Mouse (Mus musculus) stomach, embryonic 15.5 days (tissue): Measurements from ENCODE around the gene Gm973. TPM values are rescaled to one million over a fixed set of nuclear protein-coding genes. Genes with fewer than 3 reads are reported as not detected.

Source experiments
- ATAC-seq: fragments of 200-750 bp; cut with Nextera tagmentation; 2 replicates; pipeline ENCODE4 v1.8.0; 2017; ENCODE audit warnings: low read depth, moderate number of reproducible peaks, moderate TSS enrichment; ENCODE audit not compliant: insufficient read depth, low FRiP score
- H3K27ac ChIP-seq: fragments of 300-500 bp; sonication (generic); 2 replicates; pipeline ENCODE4 v1.5.1; 2015; ENCODE audit warnings: mild to moderate bottlenecking, inconsistent platforms
- H3K27me3 ChIP-seq: fragments of 300-500 bp; sonication (generic); replicated peaks from 2 replicates; pipeline ENCODE4 v1.6.1; 2015; ENCODE audit warnings: inconsistent platforms
- H3K36me3 ChIP-seq: fragments of 300-500 bp; sonication (generic); 2 replicates; pipeline ENCODE4 v1.6.1; 2015; ENCODE audit warnings: inconsistent platforms
- H3K4me1 ChIP-seq: fragments of 300-500 bp; sonication (generic); 2 replicates; pipeline ENCODE4 v1.6.1; 2015; ENCODE audit warnings: inconsistent platforms
- H3K4me2 ChIP-seq: fragments of 300-500 bp; sonication (generic); 2 replicates; pipeline ENCODE4 v1.6.1; 2015; ENCODE audit warnings: mild to moderate bottlenecking, inconsistent platforms
- H3K4me3 ChIP-seq: fragments of 300-500 bp; sonication (generic); replicated peaks from 2 replicates; pipeline ENCODE4 v1.5.1; 2015; ENCODE audit warnings: inconsistent platforms
- H3K9ac ChIP-seq: fragments of 300-500 bp; sonication (generic); 2 replicates; pipeline ENCODE4 v1.6.1; 2015; ENCODE audit warnings: inconsistent platforms
- H3K9me3 ChIP-seq: fragments of 300-500 bp; sonication (generic); 2 replicates; pipeline ENCODE4 v1.6.1; 2016; ENCODE audit warnings: inconsistent platforms
- WGBS: fragments of 180-500 bp; shearing (Covaris S2); methylation state at CpG from one replicate; pipeline ENCODE4 v1.1.7; 2015; 5-methylcytosine and 5-hydroxymethylcytosine counted together
- polyA plus RNA-seq: library from polyadenylated mRNA; unstranded; fragments of >200 nt; fragmentation: Nextera tagmentation; extraction: Ambion mirVana; gene quantifications from 2 replicates; pipeline ENCODE4 v1.2.1, GENCODE M21; 2015

Gene Gm973
- polyA plus RNA-seq, 1 experiment from 2014 or later, result 0.55 TPM

- Histone ChIP-seq H3K4me2 (peak overlapping the region; percentile 98), H3K4me3 (peak overlapping the region; percentile 77), H3K4me1 (peaks cover 40% of the 10 kb centered on the region), H3K36me3 (no peaks in the 10 kb centered on the region), H3K27me3 (no peaks in the 10 kb centered on the region), H3K27ac (peak overlapping the region; percentile 97), H3K9ac (peak overlapping the region; percentile 80), H3K9me3 (no peaks in the 10 kb centered on the region)
- ATAC-seq, result no peak
- WGBS, result under 1% methylated on average over 87 of the region's 88 CpGs
Observed at GRCm38 (mm10) chr1:59482696-59483520, 33.2 kb upstream of the Gm973 start.

DNA sequence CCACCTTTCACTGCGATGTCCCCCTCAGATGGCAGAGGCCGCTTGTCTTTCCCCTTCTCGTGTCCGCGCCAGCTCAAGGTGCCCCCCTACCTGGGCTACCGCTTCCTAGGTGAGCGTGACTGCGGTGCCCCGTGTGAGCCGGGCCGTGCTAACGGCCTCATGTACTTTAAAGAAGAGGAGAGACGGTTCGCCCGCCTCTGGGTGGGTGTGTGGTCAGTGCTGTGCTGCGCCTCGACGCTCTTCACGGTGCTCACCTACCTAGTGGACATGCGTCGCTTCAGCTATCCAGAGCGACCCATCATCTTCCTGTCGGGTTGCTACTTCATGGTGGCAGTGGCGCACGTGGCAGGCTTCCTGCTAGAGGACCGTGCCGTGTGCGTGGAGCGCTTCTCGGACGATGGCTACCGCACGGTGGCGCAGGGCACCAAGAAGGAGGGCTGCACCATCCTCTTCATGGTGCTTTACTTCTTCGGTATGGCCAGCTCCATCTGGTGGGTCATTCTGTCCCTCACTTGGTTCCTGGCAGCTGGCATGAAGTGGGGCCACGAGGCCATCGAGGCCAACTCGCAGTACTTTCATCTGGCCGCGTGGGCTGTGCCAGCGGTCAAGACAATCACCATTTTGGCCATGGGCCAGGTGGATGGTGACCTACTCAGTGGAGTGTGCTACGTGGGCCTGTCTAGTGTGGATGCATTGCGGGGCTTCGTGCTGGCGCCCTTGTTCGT is 32.4 kb upstream of the Gm973 start:
- Histone ChIP-seq H3K27me3 (no peaks in the 10 kb centered on the region), H3K9me3 (no peaks in the 10 kb centered on the region), H3K9ac (peak overlapping the region; percentile 80), H3K27ac (peak overlapping the region; percentile 97), H3K36me3 (no peaks in the 10 kb centered on the region), H3K4me1 (peaks cover 45% of the 10 kb centered on the region), H3K4me2 (peak overlapping the region; percentile 98), H3K4me3 (peak overlapping the region; percentile 77)
- 1% methylated on average over 46 of the region's 46 CpGs for WGBS
- ATAC-seq, result no peak

GRCm38 (mm10) chr1:59484314-59484713 is 31.8 kb upstream of the Gm973 start:
- 11% methylated on average over 21 of the region's 21 CpGs for WGBS
- Histone ChIP-seq H3K9me3 (no peaks in the 10 kb centered on the region), H3K27ac (peak overlapping the region; percentile 27; the same call in 1 of the 2 replicates), H3K27me3 (no peaks in the 10 kb centered on the region), H3K4me2 (peak overlapping the region; percentile 98), H3K9ac (peak overlapping the region; percentile 29; the same call in 1 of the 2 replicates), H3K4me1 (peaks cover 52% of the 10 kb centered on the region), H3K36me3 (no peaks in the 10 kb centered on the region), H3K4me3 (peak overlapping the region; percentile 77)
- ATAC-seq, result no peak

- no peaks in the 10 kb centered on the region for H3K27me3 ChIP-seq
- H3K27ac ChIP-seq, result peak overlapping the region; percentile 27
- no peaks in the 10 kb centered on the region for H3K36me3 ChIP-seq
- H3K4me2 ChIP-seq, result peak overlapping the region; percentile 98
- no peak for ATAC-seq
- 12% methylated on average over 16 of the region's 16 CpGs for WGBS
- H3K9ac ChIP-seq, result peak overlapping the region; percentile 29
- H3K4me3 ChIP-seq, result peak overlapping the region; percentile 77
- no peaks in the 10 kb centered on the region for H3K9me3 ChIP-seq
- peaks cover 55% of the 10 kb centered on the region for H3K4me1 ChIP-seq
Observed at GRCm38 (mm10) chr1:59484791-59485785, 31.0 kb upstream of the Gm973 start.

DNA sequence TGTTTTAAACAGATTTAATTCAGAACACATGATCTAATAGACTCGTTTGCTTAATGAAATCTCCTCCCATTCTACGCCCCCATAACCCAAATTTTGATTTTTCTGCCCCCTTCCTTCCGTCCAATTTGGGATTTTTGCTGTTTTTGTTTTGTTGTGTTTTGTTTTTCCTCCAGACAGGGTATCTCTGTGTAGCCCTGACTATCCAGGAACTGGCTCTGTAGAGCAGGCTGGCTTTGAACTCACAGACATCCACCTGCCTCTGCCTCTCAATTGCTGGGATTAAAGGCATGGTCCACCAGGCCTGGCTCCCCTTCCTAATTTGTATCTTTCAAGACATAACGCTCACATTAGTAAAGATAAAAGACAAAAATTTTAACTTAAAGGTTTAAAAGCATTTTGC is 30.3 kb upstream of the Gm973 start:
- no peaks in the 10 kb centered on the region for H3K36me3 ChIP-seq
- H3K27ac ChIP-seq, result 0 out of 2 replicates have a peak overlapping the region, but pooled peaks have one; percentile 27
- peaks cover 51% of the 10 kb centered on the region for H3K4me1 ChIP-seq
- H3K4me3 ChIP-seq, result peak overlapping the region; percentile 77; the same call in 1 of the 2 replicates
- no peaks in the 10 kb centered on the region for H3K27me3 ChIP-seq
- H3K9me3 ChIP-seq, result no peaks in the 10 kb centered on the region
- peak overlapping the region; percentile 98 for H3K4me2 ChIP-seq
- no peak overlapping the region for H3K9ac ChIP-seq
- 40% methylated on average over 4 of the region's 4 CpGs for WGBS
- ATAC-seq, result no peak

GRCm38 (mm10) chr1:59487651-59488051 is 28.4 kb upstream of the Gm973 start:
- ATAC-seq, result peak; percentile 24; the same call in 1 of the 2 replicates
- Histone ChIP-seq H3K4me2 (peak overlapping the region; percentile 45), H3K9ac (0 out of 2 replicates have a peak overlapping the region, but pooled peaks have one; percentile 4), H3K4me3 (peak overlapping the region; percentile 20; the same call in 1 of the 2 replicates), H3K27me3 (no peaks in the 10 kb centered on the region), H3K27ac (peak overlapping the region; percentile 80), H3K36me3 (no peaks in the 10 kb centered on the region), H3K9me3 (no peaks in the 10 kb centered on the region), H3K4me1 (peaks cover 48% of the 10 kb centered on the region)
- WGBS, result 10% methylated on average over 10 of the region's 10 CpGs

DNA sequence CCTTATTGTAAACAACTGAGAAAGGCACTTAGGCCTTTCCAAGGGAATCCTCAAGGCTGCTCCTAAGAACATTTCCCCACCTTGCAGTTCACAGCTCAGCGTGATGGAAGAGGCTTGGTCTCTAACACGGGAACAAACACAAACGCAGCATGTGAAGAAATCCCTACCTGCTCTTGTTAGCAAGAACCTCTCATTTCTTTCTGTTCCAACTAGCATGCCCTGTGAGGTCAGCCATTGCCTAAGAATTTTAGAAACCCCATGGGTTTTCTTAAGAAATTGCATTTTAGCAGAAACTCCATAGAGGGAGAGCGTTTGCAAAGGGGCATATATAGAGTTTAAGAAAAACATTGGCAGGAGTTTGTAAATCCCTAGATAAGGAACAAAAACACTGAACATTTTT is 27.6 kb upstream of the Gm973 start:
- Histone ChIP-seq H3K4me1 (peaks cover 41% of the 10 kb centered on the region), H3K36me3 (no peaks in the 10 kb centered on the region), H3K9ac (no peak overlapping the region), H3K27ac (peak overlapping the region; percentile 67), H3K4me2 (peak overlapping the region; percentile 26; the same call in 1 of the 2 replicates), H3K4me3 (no peak overlapping the region), H3K27me3 (no peaks in the 10 kb centered on the region), H3K9me3 (no peaks in the 10 kb centered on the region)
- no peak for ATAC-seq
- WGBS, result 27% methylated on average over 4 of the region's 4 CpGs

DNA sequence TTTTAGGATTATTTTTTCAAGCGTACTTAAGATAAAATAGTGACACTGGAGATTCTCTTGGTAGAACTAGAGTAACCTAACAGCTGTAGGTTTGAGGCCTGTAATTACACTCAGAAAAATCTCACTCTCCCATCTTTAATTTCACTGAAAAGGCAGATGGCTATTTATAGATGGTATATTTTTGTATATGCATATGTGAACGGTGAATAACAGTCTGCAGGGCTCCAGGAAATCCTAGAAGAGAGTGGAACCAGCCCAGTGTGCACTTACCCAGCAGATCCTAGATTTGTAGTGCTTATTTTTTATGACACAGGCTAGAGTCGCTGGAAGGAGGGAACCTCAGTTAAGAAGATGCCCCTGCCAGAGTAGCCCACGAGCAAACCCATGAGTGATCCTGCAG is 27.1 kb upstream of the Gm973 start:
- Histone ChIP-seq H3K4me3 (no peak overlapping the region), H3K4me2 (no peak overlapping the region), H3K9ac (no peak overlapping the region), H3K27ac (peak overlapping the region; percentile 35; the same call in 1 of the 2 replicates), H3K36me3 (no peaks in the 10 kb centered on the region), H3K27me3 (no peaks in the 10 kb centered on the region), H3K9me3 (no peaks in the 10 kb centered on the region), H3K4me1 (peaks cover 36% of the 10 kb centered on the region)
- ATAC-seq, result no peak
- WGBS, result 31% methylated on average over 4 of the region's 4 CpGs

GRCm38 (mm10) chr1:59491517-59491916 is 24.5 kb upstream of the Gm973 start:
- no peak for ATAC-seq
- no peak overlapping the region for H3K27ac ChIP-seq
- H3K4me2 ChIP-seq, result no peak overlapping the region
- 79% methylated on average over 9 of the region's 9 CpGs for WGBS
- H3K9ac ChIP-seq, result no peak overlapping the region
- H3K9me3 ChIP-seq, result no peaks in the 10 kb centered on the region
- peaks cover 26% of the 10 kb centered on the region for H3K4me1 ChIP-seq
- H3K27me3 ChIP-seq, result no peaks in the 10 kb centered on the region
- no peaks in the 10 kb centered on the region for H3K36me3 ChIP-seq
- no peak overlapping the region for H3K4me3 ChIP-seq

DNA sequence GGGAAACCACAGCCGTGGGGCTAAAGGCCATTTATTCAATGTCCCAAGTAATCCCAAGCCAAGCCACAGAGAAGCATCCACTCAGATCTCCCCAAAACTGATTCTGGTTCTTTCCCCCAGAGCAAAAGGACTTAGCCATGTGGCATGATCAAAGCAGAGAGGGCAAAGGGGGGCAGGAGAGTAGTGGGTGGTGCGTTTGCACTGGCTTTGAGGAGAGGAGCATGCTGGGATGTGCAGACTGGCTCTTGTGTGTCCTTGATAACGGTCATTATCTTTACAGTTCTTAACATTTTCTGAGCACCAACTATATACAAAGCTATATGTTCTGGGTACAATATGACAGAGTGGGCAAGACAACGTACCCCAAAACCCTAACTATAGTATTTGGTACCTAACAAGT is 23.6 kb upstream of the Gm973 start:
- H3K9ac ChIP-seq, result no peak overlapping the region
- H3K27me3 ChIP-seq, result no peaks in the 10 kb centered on the region
- WGBS, result 61% methylated on average over 4 of the region's 4 CpGs
- ATAC-seq, result no peak
- no peak overlapping the region for H3K4me3 ChIP-seq
- H3K4me2 ChIP-seq, result no peak overlapping the region
- H3K9me3 ChIP-seq, result no peaks in the 10 kb centered on the region
- no peaks in the 10 kb centered on the region for H3K36me3 ChIP-seq
- no peak overlapping the region for H3K27ac ChIP-seq
- peaks cover 20% of the 10 kb centered on the region for H3K4me1 ChIP-seq

DNA sequence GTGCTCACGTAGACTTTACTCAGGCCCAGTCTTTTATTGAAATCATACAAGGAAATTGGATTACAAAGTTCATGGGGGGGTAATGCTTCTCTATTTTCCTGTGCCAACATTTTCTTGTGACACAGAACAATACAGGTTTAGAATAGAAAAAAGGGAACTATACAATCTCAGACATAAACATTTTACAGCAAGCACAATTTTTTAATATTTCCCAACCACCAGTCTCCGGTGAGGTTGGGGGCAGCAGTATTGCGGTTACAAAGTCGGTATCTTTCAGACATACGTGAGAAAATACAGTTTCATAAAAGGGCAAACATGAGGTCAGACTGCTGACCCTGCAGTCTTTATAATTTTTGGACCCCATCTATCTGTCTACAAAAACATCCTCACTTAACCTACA is 20.1 kb upstream of the Gm973 start:
- 90% methylated on average over 5 of the region's 5 CpGs for WGBS
- no peak for ATAC-seq
- no peak overlapping the region for H3K27ac ChIP-seq

More for the DNA sequence above, 20.1 kb upstream of the Gm973 start:
- no peaks in the 10 kb centered on the region for H3K27me3 ChIP-seq
- H3K9ac ChIP-seq, result no peak overlapping the region
- no peaks in the 10 kb centered on the region for H3K9me3 ChIP-seq
- no peaks in the 10 kb centered on the region for H3K4me1 ChIP-seq
- no peaks in the 10 kb centered on the region for H3K36me3 ChIP-seq
- no peak overlapping the region for H3K4me2 ChIP-seq
- no peak overlapping the region for H3K4me3 ChIP-seq
